Mouse (Mus musculus): Measurements from ENCODE around the gene Pik3c2g. TPM values are rescaled to one million over a fixed set of nuclear protein-coding genes. Genes with fewer than 3 reads are reported as not detected.

Gene Pik3c2g
- polyA plus RNA-seq, 1 experiment = not detected

DNA sequence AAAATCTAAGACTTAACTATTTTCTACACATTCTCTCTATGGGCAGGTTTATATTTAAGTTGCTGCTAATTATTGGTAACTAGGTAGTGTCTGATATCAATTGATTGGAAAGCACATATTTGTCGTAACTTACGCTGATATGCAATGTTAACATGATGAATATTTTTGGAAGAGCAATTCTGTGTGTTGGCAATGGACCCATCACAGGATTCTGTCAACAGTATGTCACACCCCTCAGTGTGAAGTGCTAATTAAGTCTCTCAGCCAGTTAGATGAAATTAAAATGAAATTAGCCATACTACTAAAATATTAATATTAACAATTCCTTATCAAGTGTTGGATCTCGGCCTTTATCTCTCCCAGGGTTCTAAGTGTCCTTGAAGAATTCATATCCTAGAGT lies 251.7 kb downstream of the Pik3c2g start:
- H3K4me1 ChIP-seq (ENCODE audit: control insufficient read depth, insufficient read depth, low read length) = no peaks in the 10 kb centered on the region
- no peak overlapping the region for H3K4me3 ChIP-seq (ENCODE audit: insufficient read depth, low read length)
- H3K27ac ChIP-seq (ENCODE audit: insufficient read depth, low read depth, low read length) = no peak overlapping the region
- no peak for TF ChIP-seq CTCF (IDR thresholded peaks at IDR 0.05; ENCODE audit: low read depth, low read length)
- no peak for TF ChIP-seq POLR2A (IDR thresholded peaks at IDR 0.05; ENCODE audit: borderline replicate concordance, low read depth, low read length)

GRCm38 (mm10) chr6:139839907-139840306 lies 252.9 kb downstream of the Pik3c2g start:
- Histone ChIP-seq H3K4me1 (ENCODE audit: control insufficient read depth, insufficient read depth, low read length) (no peaks in the 10 kb centered on the region), H3K27ac (ENCODE audit: insufficient read depth, low read depth, low read length) (no peak overlapping the region), H3K4me3 (ENCODE audit: insufficient read depth, low read length) (no peak overlapping the region)
- TF ChIP-seq POLR2A (IDR thresholded peaks at IDR 0.05; ENCODE audit: borderline replicate concordance, low read depth, low read length) (no peak), CTCF (IDR thresholded peaks at IDR 0.05; ENCODE audit: low read depth, low read length) (no peak)

DNA sequence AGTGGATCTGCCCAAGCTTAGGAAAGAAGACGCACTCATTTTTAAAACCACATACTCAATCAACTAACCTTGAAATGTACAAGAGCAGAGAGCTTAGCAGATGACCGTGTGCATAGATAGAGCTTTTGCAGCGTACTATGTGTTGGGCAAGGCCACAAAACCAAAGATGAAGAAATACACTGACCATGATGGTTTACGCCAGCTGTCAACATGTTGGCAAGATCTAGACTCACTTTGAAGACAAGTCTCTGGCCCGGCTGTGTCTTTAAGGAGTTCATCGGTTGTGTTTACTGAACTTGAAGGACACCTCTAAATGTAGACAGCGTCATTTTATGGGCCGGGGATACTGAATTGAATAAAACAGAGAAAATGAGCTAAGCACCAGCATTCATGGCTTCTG lies 254.3 kb downstream of the Pik3c2g start:
- Histone ChIP-seq H3K4me3 (ENCODE audit: insufficient read depth, low read length) (no peak overlapping the region), H3K27ac (ENCODE audit: insufficient read depth, low read depth, low read length) (no peak overlapping the region), H3K4me1 (ENCODE audit: control insufficient read depth, insufficient read depth, low read length) (no peaks in the 10 kb centered on the region)
- no peak for TF ChIP-seq CTCF (IDR thresholded peaks at IDR 0.05; ENCODE audit: low read depth, low read length)
- TF ChIP-seq POLR2A (IDR thresholded peaks at IDR 0.05; ENCODE audit: borderline replicate concordance, low read depth, low read length) = no peak

GRCm38 (mm10) chr6:139842626-139843025 lies 255.6 kb downstream of the Pik3c2g start:
- no peaks in the 10 kb centered on the region for H3K4me1 ChIP-seq (ENCODE audit: control insufficient read depth, insufficient read depth, low read length)
- no peak for TF ChIP-seq POLR2A (IDR thresholded peaks at IDR 0.05; ENCODE audit: borderline replicate concordance, low read depth, low read length)
- TF ChIP-seq CTCF (IDR thresholded peaks at IDR 0.05; ENCODE audit: low read depth, low read length) = no peak
- H3K4me3 ChIP-seq (ENCODE audit: insufficient read depth, low read length) = no peak overlapping the region
- H3K27ac ChIP-seq (ENCODE audit: insufficient read depth, low read depth, low read length) = no peak overlapping the region

DNA sequence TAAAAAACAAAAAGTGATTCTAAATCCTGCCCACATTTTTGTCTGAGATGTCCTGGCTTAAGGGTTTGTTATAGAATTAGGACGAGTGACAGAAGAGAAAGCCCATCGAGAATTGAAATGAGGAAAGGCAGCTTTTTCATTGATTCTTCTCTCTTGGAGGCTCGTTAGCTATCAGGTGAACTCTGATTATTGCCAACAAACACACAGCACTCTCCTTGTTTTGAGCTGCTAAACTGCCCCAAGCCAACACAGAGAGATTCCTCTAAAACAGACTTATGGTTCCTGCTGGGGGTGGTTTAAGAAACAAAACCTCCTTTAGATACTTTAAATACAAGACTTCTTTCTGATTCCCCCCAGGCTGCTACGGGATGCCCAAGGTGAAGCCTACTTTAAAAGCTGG lies 256.5 kb downstream of the Pik3c2g start:
- no peak overlapping the region for H3K27ac ChIP-seq (ENCODE audit: insufficient read depth, low read depth, low read length)
- no peak overlapping the region for H3K4me3 ChIP-seq (ENCODE audit: insufficient read depth, low read length)
- TF ChIP-seq POLR2A (IDR thresholded peaks at IDR 0.05; ENCODE audit: borderline replicate concordance, low read depth, low read length) (no peak), CTCF (IDR thresholded peaks at IDR 0.05; ENCODE audit: low read depth, low read length) (no peak)
- H3K4me1 ChIP-seq (ENCODE audit: control insufficient read depth, insufficient read depth, low read length) = no peaks in the 10 kb centered on the region

GRCm38 (mm10) chr6:139846889-139847544 lies 260.0 kb downstream of the Pik3c2g start:
- H3K4me1 ChIP-seq (ENCODE audit: control insufficient read depth, insufficient read depth, low read length) = no peaks in the 10 kb centered on the region
- no peak overlapping the region for H3K27ac ChIP-seq (ENCODE audit: insufficient read depth, low read depth, low read length)
- TF ChIP-seq CTCF (IDR thresholded peaks at IDR 0.05; ENCODE audit: low read depth, low read length) (no peak), POLR2A (IDR thresholded peaks at IDR 0.05; ENCODE audit: borderline replicate concordance, low read depth, low read length) (no peak)
- H3K4me3 ChIP-seq (ENCODE audit: insufficient read depth, low read length) = no peak overlapping the region

DNA sequence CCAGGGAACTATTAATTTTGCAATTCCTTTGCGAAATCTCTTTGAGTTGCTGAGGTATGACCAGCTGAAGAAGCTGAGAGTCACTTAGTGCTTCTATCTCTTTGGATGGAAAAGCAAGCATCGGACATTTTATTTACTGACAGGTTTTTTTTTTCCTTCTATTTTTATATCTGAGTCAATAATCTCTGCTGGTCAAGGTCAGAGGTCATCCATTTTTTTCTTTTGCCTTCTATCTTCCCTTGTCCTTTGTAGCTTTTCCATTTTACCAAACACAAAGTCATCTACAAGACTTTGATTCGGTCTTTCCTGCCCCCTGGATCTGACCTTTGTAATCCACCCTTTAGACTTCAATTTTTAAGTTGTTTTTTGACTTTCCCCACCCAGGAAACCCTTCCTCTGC lies 262.9 kb downstream of the Pik3c2g start:
- Histone ChIP-seq H3K4me3 (ENCODE audit: insufficient read depth, low read length) (no peak overlapping the region), H3K27ac (ENCODE audit: insufficient read depth, low read depth, low read length) (no peak overlapping the region), H3K4me1 (ENCODE audit: control insufficient read depth, insufficient read depth, low read length) (no peaks in the 10 kb centered on the region)
- TF ChIP-seq CTCF (IDR thresholded peaks at IDR 0.05; ENCODE audit: low read depth, low read length) (no peak), POLR2A (IDR thresholded peaks at IDR 0.05; ENCODE audit: borderline replicate concordance, low read depth, low read length) (no peak)

DNA sequence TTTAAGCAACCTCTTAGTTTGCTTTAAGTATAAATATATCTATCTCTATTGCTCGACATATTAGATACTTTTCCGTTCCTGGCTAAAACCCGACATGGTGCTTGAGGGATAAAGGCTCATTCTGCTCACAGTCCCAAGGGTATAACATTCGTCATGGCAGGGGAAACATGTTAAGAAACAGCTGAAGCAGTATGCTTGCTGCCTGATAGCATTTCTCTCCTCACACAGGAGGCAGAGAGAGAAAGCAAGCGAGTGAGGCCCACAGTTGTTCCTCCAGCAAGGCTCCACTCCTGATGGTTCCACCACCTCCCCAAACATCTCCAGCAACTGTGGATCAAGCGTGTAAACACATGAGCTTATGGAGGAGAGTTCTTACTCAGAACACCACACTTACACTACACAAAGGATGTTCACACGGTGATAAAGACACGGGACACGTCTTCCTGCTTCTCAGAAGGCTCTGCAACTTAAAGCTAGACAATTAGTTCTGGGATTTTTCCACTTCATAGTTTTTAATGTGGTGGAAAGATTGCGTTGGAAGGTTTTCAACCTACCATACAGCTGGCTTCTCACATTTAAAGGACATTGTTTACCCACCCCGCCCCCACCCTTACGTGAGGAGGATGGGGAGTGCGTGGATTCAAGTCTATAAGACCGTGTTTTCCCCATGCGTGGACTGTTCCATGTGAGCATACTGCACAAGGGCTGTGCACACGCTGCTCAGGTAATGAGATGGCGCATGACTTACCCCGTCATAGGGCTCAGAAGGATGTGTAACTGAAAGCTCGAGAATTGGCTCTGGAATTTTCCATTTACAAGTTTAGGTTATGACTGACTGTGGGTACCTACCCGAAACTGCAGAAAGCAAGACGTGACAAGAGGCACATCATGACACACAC lies 264.9 kb downstream of the Pik3c2g start:
- Histone ChIP-seq H3K27ac (ENCODE audit: insufficient read depth, low read depth, low read length) (no peak overlapping the region), H3K4me1 (ENCODE audit: control insufficient read depth, insufficient read depth, low read length) (no peaks in the 10 kb centered on the region), H3K4me3 (ENCODE audit: insufficient read depth, low read length) (no peak overlapping the region)
- TF ChIP-seq CTCF (IDR thresholded peaks at IDR 0.05; ENCODE audit: low read depth, low read length) = no peak
- TF ChIP-seq POLR2A (IDR thresholded peaks at IDR 0.05; ENCODE audit: borderline replicate concordance, low read depth, low read length) = no peak

GRCm38 (mm10) chr6:139852836-139853235 lies 265.8 kb downstream of the Pik3c2g start:
- Histone ChIP-seq H3K4me3 (ENCODE audit: insufficient read depth, low read length) (no peak overlapping the region), H3K4me1 (ENCODE audit: control insufficient read depth, insufficient read depth, low read length) (no peaks in the 10 kb centered on the region), H3K27ac (ENCODE audit: insufficient read depth, low read depth, low read length) (no peak overlapping the region)
- no peak for TF ChIP-seq CTCF (IDR thresholded peaks at IDR 0.05; ENCODE audit: low read depth, low read length)
- TF ChIP-seq POLR2A (IDR thresholded peaks at IDR 0.05; ENCODE audit: borderline replicate concordance, low read depth, low read length) = no peak

DNA sequence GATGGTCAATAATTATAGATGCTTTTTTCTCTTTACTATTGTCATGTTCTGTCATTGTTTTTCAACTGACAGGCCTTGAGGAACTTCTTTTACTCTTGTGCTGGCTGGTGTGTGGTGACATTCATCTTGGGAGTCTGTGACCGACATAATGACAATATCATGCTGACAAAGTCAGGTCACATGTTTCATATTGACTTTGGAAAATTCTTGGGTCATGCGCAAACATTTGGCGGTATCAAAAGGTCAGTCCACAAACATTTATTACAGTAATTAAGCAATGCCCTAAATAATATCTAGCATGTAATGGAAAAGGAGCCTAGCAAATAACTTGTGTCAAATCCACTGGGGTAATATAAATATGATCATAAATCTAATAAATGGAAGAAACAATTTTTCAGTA lies 273.1 kb downstream of the Pik3c2g start:
- Histone ChIP-seq H3K4me3 (ENCODE audit: insufficient read depth, low read length) (no peak overlapping the region), H3K4me1 (ENCODE audit: control insufficient read depth, insufficient read depth, low read length) (no peaks in the 10 kb centered on the region), H3K27ac (ENCODE audit: insufficient read depth, low read depth, low read length) (no peak overlapping the region)
- TF ChIP-seq CTCF (IDR thresholded peaks at IDR 0.05; ENCODE audit: low read depth, low read length) (no peak), POLR2A (IDR thresholded peaks at IDR 0.05; ENCODE audit: borderline replicate concordance, low read depth, low read length) (no peak)
